Mouse (Mus musculus) liver, embryonic 14.5 days (tissue): ENCODE results near the gene Ero1l. TPM values are rescaled to one million over a fixed set of nuclear protein-coding genes. Genes with fewer than 3 reads are reported as not detected.
A peak's percentile ranks its signal among the peaks of the same experiment; 100 is the strongest.

Experiments used
- ATAC-seq: fragments of 200-750 bp; cut with Nextera tagmentation; 2 replicates; pipeline ENCODE4 v1.8.0; 2017; ENCODE audit warnings: moderate number of reproducible peaks, mild to moderate bottlenecking, moderate library complexity; ENCODE audit not compliant: insufficient read depth
- DNase-seq, 3 experiments: peaks; one replicate each; pipeline ENCODE4 v3.0.0-alpha.2; 2012 to 2013; ENCODE audit warnings: low read depth in 3 of 3, low spot score in 3 of 3
- H3K27ac ChIP-seq: fragments of 300-500 bp; sonication (generic); 2 replicates; pipeline ENCODE4 v1.5.1; 2014; ENCODE audit warnings: moderate library complexity, mild to moderate bottlenecking, control low read depth, inconsistent platforms
- H3K27me3 ChIP-seq: fragments of 300-500 bp; sonication (generic); 2 replicates; pipeline ENCODE4 v1.6.1; 2014; ENCODE audit warnings: mild to moderate bottlenecking, low read length, moderate library complexity; ENCODE audit not compliant: control insufficient read depth, insufficient read depth
- H3K36me3 ChIP-seq: fragments of 300-500 bp; sonication (generic); replicated peaks from 2 replicates; pipeline ENCODE4 v1.6.1; 2014; ENCODE audit warnings: low read depth; ENCODE audit not compliant: control insufficient read depth, insufficient read depth
- H3K4me1 ChIP-seq, 2 experiments: fragments of 200-500 bp in 1 of 2; fragments of 300-500 bp in 1 of 2; sonication (generic) in 1 of 2; replicated peaks; 2 replicates each; pipeline ENCODE4 v1.6.1; 2012 to 2014; ENCODE audit warnings: antibody characterized with exemption in 1 of 2, inconsistent platforms in 1 of 2, low read length in 1 of 2; ENCODE audit not compliant: control insufficient read depth in 2 of 2, insufficient read depth in 2 of 2
- H3K4me2 ChIP-seq: fragments of 300-500 bp; sonication (generic); 2 replicates; pipeline ENCODE4 v1.6.1; 2014; ENCODE audit warnings: low read depth, mild to moderate bottlenecking, control low read depth, moderate library complexity
- H3K4me3 ChIP-seq, 2 experiments: fragments of 200-500 bp in 1 of 2; fragments of 300-500 bp in 1 of 2; sonication (generic) in 1 of 2; 2 replicates each; pipeline ENCODE4 v1.5.1; 2012 to 2014; ENCODE audit warnings: low read depth in 2 of 2, low read length in 2 of 2, mild to moderate bottlenecking in 2 of 2, control low read depth in 1 of 2, inconsistent platforms in 1 of 2, moderate library complexity in 1 of 2; ENCODE audit not compliant: insufficient read depth in 1 of 2
- H3K9ac ChIP-seq: fragments of 300-500 bp; sonication (generic); replicated peaks from 2 replicates; pipeline ENCODE4 v1.6.1; 2014; ENCODE audit warnings: mild to moderate bottlenecking, control low read depth, moderate library complexity
- H3K9me3 ChIP-seq: fragments of 300-500 bp; sonication (generic); 2 replicates; pipeline ENCODE4 v1.6.1; 2016; ENCODE audit warnings: low read length, mixed read lengths; ENCODE audit not compliant: control insufficient read depth
- CTCF ChIP-seq: IDR thresholded peaks from 2 replicates; pipeline ENCODE4 v1.5.1; 2016; ENCODE audit warnings: antibody characterized with exemption, low read depth, control low read depth
- EP300 ChIP-seq: IDR thresholded peaks from 2 replicates; pipeline ENCODE4 v1.6.1; 2016; ENCODE audit warnings: antibody characterized with exemption, low read depth
- WGBS: fragments of 180-500 bp; shearing (Covaris S2); extraction: QIAGEN DNeasy Blood & Tissue Kit; methylation state at CpG from one replicate; pipeline ENCODE4 v1.1.7; 2014; ENCODE audit not compliant: insufficient replicate concordance; 5-methylcytosine and 5-hydroxymethylcytosine counted together
- polyA plus RNA-seq, 2 experiments: library from polyadenylated mRNA; depleted of rRNA in 1 of 2; stranded (reverse) in 1 of 2; unstranded in 1 of 2; fragments of >200 nt; fragmentation: Nextera tagmentation in 1 of 2; extraction: Ambion mirVana in 1 of 2; gene quantifications; 2 replicates each; pipeline versions ENCODE4 v1.2.1 to v1.2.3; 2012 to 2014

The Ero1l gene
- polyA plus RNA-seq, 2 experiments = 12.1 to 30.4 TPM

DNA sequence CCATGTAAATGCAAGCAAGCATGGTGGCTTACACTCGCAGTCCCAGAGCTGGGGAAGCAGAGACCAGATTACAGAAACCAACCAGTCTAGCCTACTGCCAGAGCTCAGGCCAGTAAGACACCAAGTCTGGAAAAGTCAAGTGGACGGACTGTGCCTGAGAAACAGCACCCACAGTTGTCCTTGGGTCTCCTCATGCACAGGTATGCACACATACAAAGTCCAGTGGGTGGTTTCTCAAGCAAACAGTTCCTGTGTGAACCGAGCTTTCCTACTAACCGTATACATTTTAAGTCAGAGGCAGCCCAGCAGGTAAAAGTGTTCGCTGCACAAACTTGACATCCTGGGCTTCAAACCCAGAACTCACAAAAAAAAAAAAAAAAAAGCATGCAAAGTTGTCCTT is 12.7 kb downstream of the Ero1l start:
- ATAC-seq (no peak), DNase-seq (no peak)
- Histone ChIP-seq H3K27me3 (no peaks in the 10 kb centered on the region), H3K4me2 (no peak overlapping the region), H3K27ac (no peak overlapping the region), H3K36me3 (peaks cover 32% of the 10 kb centered on the region), H3K4me1 (peaks cover 0 to 6% of the 10 kb centered on the region in 2 experiments; a peak in 1 of 4 replicates), H3K9ac (no peak overlapping the region), H3K9me3 (no peaks in the 10 kb centered on the region), H3K4me3 (no peak overlapping the region)
- WGBS = 80% methylated on average over 5 of the region's 5 CpGs
- TF ChIP-seq EP300 = no peak

DNA sequence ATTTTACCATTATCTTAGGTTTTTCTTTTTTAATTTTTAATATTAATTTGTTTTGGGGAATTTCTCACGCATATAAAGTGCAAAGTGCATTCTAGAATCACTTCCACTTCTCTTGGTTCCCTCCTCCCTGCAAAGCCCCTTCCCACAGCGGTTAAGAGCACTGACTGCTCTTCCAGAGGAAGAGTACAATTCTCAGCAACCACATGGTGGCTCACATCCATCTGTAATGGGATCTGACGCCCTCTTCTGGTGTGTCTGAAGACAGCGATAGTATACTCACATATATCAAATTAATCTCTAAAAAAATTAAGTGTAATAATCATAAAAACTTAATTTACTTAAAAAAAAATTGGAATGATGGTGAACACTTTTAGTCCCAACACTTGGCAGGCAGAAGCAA is 14.2 kb downstream of the Ero1l start:
- H3K4me1 ChIP-seq = peaks cover 0 to 6% of the 10 kb centered on the region in 2 experiments; a peak in 1 of 4 replicates
- H3K9ac ChIP-seq = no peak overlapping the region
- no peak for ATAC-seq
- TF ChIP-seq CTCF (peak; percentile 13; the same call in 1 of the 2 replicates), EP300 (no peak)
- no peak overlapping the region for H3K27ac ChIP-seq
- no peak for DNase-seq
- no peak overlapping the region for H3K4me3 ChIP-seq
- H3K36me3 ChIP-seq = peaks cover 42% of the 10 kb centered on the region
- no peak overlapping the region for H3K4me2 ChIP-seq
- 75% methylated on average over 4 of the region's 4 CpGs for WGBS
- no peaks in the 10 kb centered on the region for H3K27me3 ChIP-seq
- H3K9me3 ChIP-seq = no peaks in the 10 kb centered on the region

DNA sequence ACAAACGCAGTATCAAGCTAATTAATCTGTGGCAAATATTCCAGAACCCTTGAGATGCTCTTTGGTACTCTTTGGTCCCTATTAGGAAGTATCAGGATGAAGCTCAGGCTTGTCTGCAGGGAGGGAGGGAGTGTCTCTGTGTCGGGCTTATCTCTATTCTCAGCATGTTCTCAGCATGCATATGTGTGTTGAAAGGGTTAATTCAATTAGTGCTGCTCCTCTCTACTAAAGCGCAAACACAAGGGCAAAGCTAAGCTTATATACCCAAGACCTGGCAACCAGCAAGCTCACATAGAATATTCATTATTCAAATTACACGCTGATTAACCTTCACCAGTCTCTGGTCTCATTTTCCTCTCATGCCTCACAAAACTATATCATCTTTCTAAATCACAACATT is 14.6 kb downstream of the Ero1l start:
- Histone ChIP-seq H3K9ac (no peak overlapping the region), H3K27me3 (no peaks in the 10 kb centered on the region), H3K4me1 (peaks cover 0 to 6% of the 10 kb centered on the region in 2 experiments; a peak in 1 of 4 replicates), H3K27ac (no peak overlapping the region), H3K36me3 (peaks cover 47% of the 10 kb centered on the region), H3K4me2 (no peak overlapping the region), H3K9me3 (no peaks in the 10 kb centered on the region), H3K4me3 (no peak overlapping the region)
- WGBS = 66% methylated on average over 4 of the region's 4 CpGs
- TF ChIP-seq EP300 (no peak), CTCF (no peak)
- no peak for ATAC-seq
- no peak for DNase-seq

DNA sequence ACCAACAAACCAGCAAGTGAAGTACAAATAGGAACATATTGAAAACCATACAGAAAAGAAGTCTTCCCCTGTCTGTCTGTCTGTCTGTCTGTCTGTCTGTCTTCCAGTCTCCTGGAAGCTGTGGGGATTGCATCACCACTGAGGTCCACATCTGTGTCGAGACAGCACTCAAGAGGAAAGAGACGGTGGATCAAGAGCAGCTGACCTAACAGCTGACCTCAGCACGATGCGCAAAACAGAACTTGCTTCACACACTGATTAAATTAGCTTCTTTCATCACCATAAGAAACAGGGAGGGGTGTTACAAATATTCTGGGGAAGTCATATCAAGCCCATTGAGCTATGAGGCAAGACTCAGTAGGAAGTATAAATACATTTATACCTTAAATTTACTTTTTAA is 27.0 kb downstream of the Ero1l start:
- no peaks in the 10 kb centered on the region for H3K27me3 ChIP-seq
- H3K4me1 ChIP-seq = no peaks in the 10 kb centered on the region
- no peak overlapping the region for H3K4me2 ChIP-seq
- no peak for TF ChIP-seq EP300
- TF ChIP-seq CTCF = no peak
- H3K36me3 ChIP-seq = peaks cover 35% of the 10 kb centered on the region
- DNase-seq (no peak), ATAC-seq (no peak)
- no peak overlapping the region for H3K27ac ChIP-seq
- no peaks in the 10 kb centered on the region for H3K9me3 ChIP-seq
- no peak overlapping the region for H3K4me3 ChIP-seq
- 83% methylated on average over 4 of the region's 4 CpGs for WGBS
- no peak overlapping the region for H3K9ac ChIP-seq

DNA sequence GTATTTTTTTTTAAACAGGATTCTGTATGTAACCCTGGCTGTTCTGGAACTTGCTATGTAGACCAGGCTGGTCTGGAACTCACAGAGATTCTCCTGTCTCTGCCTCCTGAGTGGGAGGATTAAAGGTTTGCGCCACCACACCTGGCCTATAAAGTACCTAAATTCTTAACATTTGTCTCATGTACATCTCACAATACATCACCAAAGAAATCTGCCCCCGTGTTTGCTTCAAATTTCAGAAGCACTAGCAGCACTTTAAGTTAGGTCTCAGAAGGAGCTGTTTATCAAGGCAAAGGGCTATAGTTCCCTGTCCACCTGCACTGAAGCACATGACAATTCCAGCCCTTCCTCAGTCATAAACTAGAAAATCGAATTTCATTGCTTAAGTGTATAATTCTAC is 36.5 kb downstream of the Ero1l start:
- ATAC-seq = no peak
- H3K4me1 ChIP-seq = no peaks in the 10 kb centered on the region
- peaks cover 8% of the 10 kb centered on the region for H3K36me3 ChIP-seq
- WGBS = 71% methylated on average over 3 of the region's 3 CpGs
- H3K9me3 ChIP-seq = no peaks in the 10 kb centered on the region
- no peak overlapping the region for H3K27ac ChIP-seq
- no peaks in the 10 kb centered on the region for H3K27me3 ChIP-seq
- H3K9ac ChIP-seq = no peak overlapping the region
- H3K4me3 ChIP-seq = no peak overlapping the region
- TF ChIP-seq CTCF = no peak
- TF ChIP-seq EP300 = no peak
- H3K4me2 ChIP-seq = no peak overlapping the region
- DNase-seq = no peak
